Mouse (Mus musculus) right cerebral cortex, postnatal 10 days (tissue): ENCODE measurements around the gene Atp5e.

Experiments used
- DNase-seq, 2 experiments: peaks; one replicate each; pipeline ENCODE4 v3.0.0; 2021; ENCODE audit warnings: low spot score in 2 of 2

Gene Atp5e

GRCm38 (mm10) chr2:174415731-174416310, 48.1 kb downstream of the Atp5e start, which contains the start of gene Nelfcd:
TSS of gene Nelfcd (plus strand) at chr2:174415804.
- DNase-seq: peak; percentile 95 to 97

GRCm38 (mm10) chr2:174415001-174415730, 48.7 kb downstream of the Atp5e start:
- DNase-seq: no peak

GRCm38 (mm10) chr2:174413127-174413526, 50.8 kb downstream of the Atp5e start:
- DNase-seq: no peak
